Mouse (Mus musculus): ENCODE measurements around the gene Glrx5. TPM values are rescaled to one million over a fixed set of nuclear protein-coding genes. Genes with fewer than 3 reads are reported as not detected.

Glrx5 gene
- polyA plus RNA-seq, 1 experiment from 2014 or later, result 215 TPM

- no peaks in the 10 kb centered on the region for H3K27me3 ChIP-seq (ENCODE audit: low read depth, poor library complexity, severe bottlenecking)
- peaks cover 35% of the 10 kb centered on the region for H3K36me3 ChIP-seq
- DNase-seq (ENCODE audit: low spot score), result no peak
- WGBS, result 69% methylated on average over 10 of the region's 10 CpGs
- H3K27ac ChIP-seq, result no peak overlapping the region
- peaks cover 10% of the 10 kb centered on the region; the same call in 1 of the 2 replicates for H3K9me3 ChIP-seq (replicated peaks)
- H3K4me3 ChIP-seq, result no peak overlapping the region
- H3K4me1 ChIP-seq, result peaks cover 15% of the 10 kb centered on the region
Observed at GRCm38 (mm10) chr12:105025947-105026586, 6.4 kb upstream of the Glrx5 start.

- Histone ChIP-seq H3K36me3 (peaks cover 35% of the 10 kb centered on the region), H3K9me3 (replicated peaks) (peaks cover 10% of the 10 kb centered on the region; the same call in 1 of the 2 replicates), H3K4me3 (no peak overlapping the region), H3K4me1 (peaks cover 7% of the 10 kb centered on the region), H3K27me3 (ENCODE audit: low read depth, poor library complexity, severe bottlenecking) (no peaks in the 10 kb centered on the region), H3K27ac (no peak overlapping the region)
- 36% methylated on average over 15 of the region's 15 CpGs for whole genome bisulfite sequencing
- peak; percentile 79 for DNase-seq (ENCODE audit: low spot score)
Observed at GRCm38 (mm10) chr12:105027323-105027991, 5.0 kb upstream of the Glrx5 start.

- Histone ChIP-seq H3K4me3 (no peak overlapping the region), H3K9me3 (replicated peaks) (no peaks in the 10 kb centered on the region), H3K27me3 (ENCODE audit: low read depth, poor library complexity, severe bottlenecking) (no peaks in the 10 kb centered on the region), H3K4me1 (peaks cover 30% of the 10 kb centered on the region), H3K36me3 (peaks cover 24% of the 10 kb centered on the region), H3K27ac (no peak overlapping the region)
- WGBS, result 94% methylated on average over 9 of the region's 9 CpGs
- DNase-seq (ENCODE audit: low spot score), result no peak
Observed at GRCm38 (mm10) chr12:105029890-105030289, 2.6 kb upstream of the Glrx5 start.

DNA sequence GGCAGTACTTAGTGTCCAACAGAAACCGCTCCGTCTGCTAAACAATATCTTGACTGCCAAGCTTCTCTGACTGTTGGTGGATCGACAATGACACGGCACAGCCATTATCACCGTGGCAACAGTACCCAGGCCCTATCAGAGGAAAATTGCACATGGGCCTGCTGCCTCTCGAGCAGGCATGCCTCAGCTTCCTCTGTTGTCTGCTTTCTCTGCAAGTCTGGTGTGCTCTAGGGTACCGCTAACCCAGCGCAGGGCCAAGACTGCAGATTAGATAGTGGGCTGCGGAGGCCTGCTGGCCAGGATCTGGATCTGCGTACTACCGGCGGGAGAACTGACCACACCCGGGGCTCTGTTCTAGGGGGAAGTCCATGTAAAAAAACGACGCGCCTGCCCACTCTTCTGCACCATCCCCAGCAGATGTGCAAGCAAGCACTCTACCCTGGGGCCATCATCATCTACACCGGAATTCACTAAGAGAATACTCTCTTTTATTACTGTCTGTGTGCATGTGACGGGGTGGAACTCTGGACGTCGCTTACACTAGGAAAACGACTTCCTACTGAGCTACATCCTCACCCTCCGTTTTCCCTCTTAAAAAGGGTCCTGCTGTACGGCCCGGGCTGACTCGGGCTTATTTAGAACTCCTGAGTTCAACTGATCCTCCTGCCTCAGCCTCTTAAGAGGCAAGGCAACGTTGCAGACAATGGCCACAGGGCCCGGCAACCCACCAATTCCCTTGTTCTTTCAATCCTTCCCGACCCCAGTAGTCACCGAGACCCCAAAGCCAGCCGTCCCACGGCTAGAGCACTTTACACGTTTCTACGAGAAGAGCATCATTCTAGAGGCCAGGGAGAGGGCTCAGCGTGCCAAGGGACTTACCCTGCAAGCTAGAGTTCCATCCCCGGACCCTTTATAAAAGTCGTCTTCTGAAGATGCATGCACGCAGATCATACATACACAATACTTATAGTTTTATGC is 1.1 kb upstream of the Glrx5 start:
- Histone ChIP-seq H3K4me1 (peaks cover 44% of the 10 kb centered on the region), H3K27ac (peak overlapping the region; percentile 88), H3K4me3 (peak overlapping the region; percentile 82), H3K9me3 (replicated peaks) (no peaks in the 10 kb centered on the region), H3K36me3 (peaks cover 29% of the 10 kb centered on the region), H3K27me3 (ENCODE audit: low read depth, poor library complexity, severe bottlenecking) (no peaks in the 10 kb centered on the region)
- peak; percentile 43 for DNase-seq (ENCODE audit: low spot score)
- WGBS, result 9% methylated on average over 37 of the region's 37 CpGs

DNA sequence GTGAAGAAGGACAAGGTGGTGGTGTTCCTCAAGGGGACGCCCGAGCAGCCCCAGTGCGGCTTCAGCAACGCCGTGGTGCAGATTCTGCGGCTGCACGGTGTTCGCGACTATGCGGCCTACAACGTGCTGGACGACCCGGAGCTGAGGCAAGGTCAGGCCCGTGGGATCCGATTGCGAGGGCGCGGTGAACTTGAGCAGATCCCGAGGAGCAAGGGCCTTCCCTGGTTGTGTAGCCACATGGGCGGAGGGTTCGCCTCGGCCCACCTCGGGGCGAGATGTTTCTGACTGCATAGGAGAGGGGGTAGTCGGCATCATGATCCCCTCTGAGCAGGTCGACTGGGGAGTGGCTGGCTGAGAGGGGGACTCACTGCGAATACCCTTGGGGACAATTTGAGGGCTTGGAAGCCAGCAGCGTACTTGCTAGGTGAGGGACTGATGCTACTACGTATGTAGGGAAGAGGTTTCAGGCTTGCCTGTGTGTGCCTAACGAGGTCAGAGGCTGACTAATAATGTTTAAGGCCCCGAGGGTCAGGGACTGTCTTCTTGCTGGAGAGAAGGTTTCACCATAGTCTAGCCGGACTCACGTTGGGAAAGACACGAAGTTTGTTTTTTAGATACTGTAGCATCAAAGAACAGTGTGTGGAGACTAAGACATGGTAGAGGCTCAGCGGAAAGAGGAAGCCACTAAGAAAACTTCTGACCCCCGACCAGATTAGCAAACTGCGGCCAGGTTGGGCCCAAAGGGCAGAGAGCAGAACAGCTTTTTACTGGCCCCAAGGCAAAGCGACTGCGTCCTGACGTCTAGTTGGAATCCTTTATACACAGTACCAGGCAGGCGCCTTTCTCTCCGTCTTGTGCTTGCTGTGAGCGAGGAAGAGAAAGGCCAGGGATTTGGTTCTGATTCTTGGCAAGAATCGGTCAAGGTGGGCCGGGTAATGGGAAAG is 616 bp downstream of the Glrx5 start:
- Histone ChIP-seq H3K4me3 (peak overlapping the region; percentile 82), H3K4me1 (peaks cover 46% of the 10 kb centered on the region), H3K27me3 (ENCODE audit: low read depth, poor library complexity, severe bottlenecking) (no peaks in the 10 kb centered on the region), H3K36me3 (peaks cover 34% of the 10 kb centered on the region), H3K27ac (peak overlapping the region; percentile 88), H3K9me3 (replicated peaks) (no peaks in the 10 kb centered on the region)
- no peak for DNase-seq (ENCODE audit: low spot score)
- 4% methylated on average over 45 of the region's 45 CpGs for WGBS

- Histone ChIP-seq H3K4me1 (peaks cover 55% of the 10 kb centered on the region), H3K9me3 (replicated peaks) (no peaks in the 10 kb centered on the region), H3K27ac (0 out of 2 replicates have a peak overlapping the region, but pooled peaks have one; percentile 10), H3K27me3 (ENCODE audit: low read depth, poor library complexity, severe bottlenecking) (no peaks in the 10 kb centered on the region), H3K36me3 (peaks cover 34% of the 10 kb centered on the region), H3K4me3 (peak overlapping the region; percentile 82)
- DNase-seq (ENCODE audit: low spot score), result no peak
- WGBS, result 79% methylated on average over 14 of the region's 14 CpGs
Observed at GRCm38 (mm10) chr12:105034130-105034769, 1.8 kb downstream of the Glrx5 start.

DNA sequence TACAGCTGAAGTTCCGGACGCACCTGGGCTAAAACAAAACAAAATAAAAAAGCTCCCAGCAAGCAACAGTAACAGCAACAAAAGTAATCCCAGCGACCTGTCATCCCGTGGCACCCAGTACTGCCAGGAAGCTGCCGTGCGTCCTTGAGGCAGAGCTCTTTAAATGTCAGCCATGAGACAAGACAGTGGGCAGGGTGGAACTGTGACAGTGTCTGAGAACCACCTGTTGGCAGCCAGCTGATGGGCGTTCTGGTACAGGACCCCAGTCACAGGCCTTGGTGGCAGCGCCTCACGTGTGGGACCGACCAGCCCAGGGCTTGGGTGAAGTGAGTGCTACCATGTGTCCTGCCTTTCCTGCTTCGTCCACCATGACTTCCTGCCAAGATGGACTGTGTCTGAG is 5.7 kb downstream of the Glrx5 start:
- Histone ChIP-seq H3K27ac (no peak overlapping the region), H3K9me3 (replicated peaks) (no peaks in the 10 kb centered on the region), H3K36me3 (peaks cover 56% of the 10 kb centered on the region), H3K4me1 (peaks cover 49% of the 10 kb centered on the region), H3K4me3 (no peak overlapping the region), H3K27me3 (ENCODE audit: low read depth, poor library complexity, severe bottlenecking) (no peaks in the 10 kb centered on the region)
- 89% methylated on average over 11 of the region's 11 CpGs for WGBS
- DNase-seq (ENCODE audit: low spot score), result no peak

- H3K36me3 ChIP-seq, result peaks cover 63% of the 10 kb centered on the region
Observed at GRCm38 (mm10) chr12:105038918-105039317, 6.4 kb downstream of the Glrx5 start.

DNA sequence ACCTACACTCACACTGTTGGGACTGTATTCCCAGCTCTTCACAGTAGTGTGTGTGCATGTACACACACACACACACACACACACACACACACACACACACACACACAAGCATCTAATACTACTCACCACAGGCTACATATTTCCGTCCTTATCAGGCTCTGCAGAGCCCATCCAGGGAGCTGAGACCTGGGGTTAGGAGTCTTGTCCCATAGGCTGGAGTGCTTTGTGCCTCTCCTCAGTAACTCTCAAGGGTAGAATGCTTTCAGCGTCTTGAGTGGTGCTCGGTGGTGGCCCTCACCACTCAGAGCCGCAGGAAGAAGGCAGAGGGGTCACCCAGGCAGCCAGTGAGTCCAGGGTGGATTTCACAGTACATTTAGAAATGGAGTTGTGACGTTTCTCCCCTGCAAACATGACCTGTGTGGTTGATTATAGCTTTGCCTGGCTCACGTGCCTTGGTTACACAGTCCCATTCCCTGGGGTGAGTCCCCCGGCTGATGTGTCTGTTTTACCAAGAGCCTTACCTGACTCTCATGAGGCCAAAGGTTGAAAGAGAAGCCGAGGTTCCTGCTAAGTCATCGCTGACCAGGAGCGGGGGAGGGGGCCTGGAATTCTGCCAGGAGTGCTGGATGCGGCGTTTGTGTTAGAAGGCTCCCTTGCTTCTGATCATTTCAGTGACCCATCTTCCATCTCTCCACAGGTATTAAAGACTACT is 7.2 kb downstream of the Glrx5 start:
- Histone ChIP-seq H3K9me3 (replicated peaks) (no peaks in the 10 kb centered on the region), H3K36me3 (peaks cover 64% of the 10 kb centered on the region), H3K27me3 (ENCODE audit: low read depth, poor library complexity, severe bottlenecking) (no peaks in the 10 kb centered on the region), H3K4me3 (no peak overlapping the region), H3K27ac (0 out of 2 replicates have a peak overlapping the region, but pooled peaks have one; percentile 7), H3K4me1 (peaks cover 34% of the 10 kb centered on the region)
- 73% methylated on average over 12 of the region's 12 CpGs for WGBS
- no peak for DNase-seq (ENCODE audit: low spot score)

More at GRCm38 (mm10) chr12:105038918-105039317, 6.4 kb downstream of the Glrx5 start:
- no peaks in the 10 kb centered on the region for H3K27me3 ChIP-seq (ENCODE audit: low read depth, poor library complexity, severe bottlenecking)
- 89% methylated on average over 7 of the region's 7 CpGs for WGBS
- no peak overlapping the region for H3K4me3 ChIP-seq
- H3K9me3 ChIP-seq (replicated peaks), result no peaks in the 10 kb centered on the region
- H3K4me1 ChIP-seq, result peaks cover 42% of the 10 kb centered on the region
- DNase-seq (ENCODE audit: low spot score), result no peak
- peak overlapping the region; percentile 23; the same call in 1 of the 2 replicates for H3K27ac ChIP-seq

DNA sequence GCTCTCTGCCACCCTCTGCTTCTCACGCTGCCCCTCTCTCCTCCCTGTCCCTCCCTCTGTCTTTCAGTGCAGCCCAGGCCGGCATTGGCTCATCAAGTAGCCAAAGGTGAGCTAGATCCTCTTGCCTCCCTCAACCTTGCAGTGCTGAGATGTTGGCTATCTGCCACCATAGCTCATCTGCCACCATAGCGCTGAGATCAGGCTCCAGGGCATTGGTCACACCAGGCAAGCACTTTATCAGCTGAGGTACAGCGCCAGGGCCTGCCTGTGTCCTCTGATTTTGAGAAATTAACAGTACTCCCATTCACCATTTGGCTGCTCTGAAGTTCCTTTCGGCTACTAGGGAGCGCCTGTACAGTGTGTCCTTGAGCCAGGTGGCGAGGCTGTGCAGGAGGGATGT is 8.5 kb downstream of the Glrx5 start:
- Histone ChIP-seq H3K36me3 (peaks cover 59% of the 10 kb centered on the region), H3K27ac (no peak overlapping the region), H3K9me3 (replicated peaks) (no peaks in the 10 kb centered on the region), H3K4me1 (peaks cover 22% of the 10 kb centered on the region; the same call in 1 of the 2 replicates), H3K4me3 (no peak overlapping the region), H3K27me3 (ENCODE audit: low read depth, poor library complexity, severe bottlenecking) (no peaks in the 10 kb centered on the region)
- no peak for DNase-seq (ENCODE audit: low spot score)
- WGBS, result 97% methylated on average over 7 of the region's 7 CpGs

GRCm38 (mm10) chr12:105043081-105043480 is 10.6 kb downstream of the Glrx5 start:
- no peaks in the 10 kb centered on the region for H3K27me3 ChIP-seq (ENCODE audit: low read depth, poor library complexity, severe bottlenecking)
- peaks cover 54% of the 10 kb centered on the region for H3K36me3 ChIP-seq
- H3K4me1 ChIP-seq, result peaks cover 16% of the 10 kb centered on the region; the same call in 1 of the 2 replicates
- WGBS, result 85% methylated on average over 5 of the region's 5 CpGs
- H3K27ac ChIP-seq, result no peak overlapping the region
- H3K9me3 ChIP-seq (replicated peaks), result no peaks in the 10 kb centered on the region
- DNase-seq (ENCODE audit: low spot score), result no peak
- no peak overlapping the region for H3K4me3 ChIP-seq
